Mouse (Mus musculus) T-cell, adult 2 months (primary cell): Measurements from ENCODE around the gene Rhbdl1.

ENCODE experiments used
- DNase-seq: peaks from one replicate; pipeline ENCODE4 v3.0.0; 2022; ENCODE audit warnings: low spot score

The Rhbdl1 gene

DNA sequence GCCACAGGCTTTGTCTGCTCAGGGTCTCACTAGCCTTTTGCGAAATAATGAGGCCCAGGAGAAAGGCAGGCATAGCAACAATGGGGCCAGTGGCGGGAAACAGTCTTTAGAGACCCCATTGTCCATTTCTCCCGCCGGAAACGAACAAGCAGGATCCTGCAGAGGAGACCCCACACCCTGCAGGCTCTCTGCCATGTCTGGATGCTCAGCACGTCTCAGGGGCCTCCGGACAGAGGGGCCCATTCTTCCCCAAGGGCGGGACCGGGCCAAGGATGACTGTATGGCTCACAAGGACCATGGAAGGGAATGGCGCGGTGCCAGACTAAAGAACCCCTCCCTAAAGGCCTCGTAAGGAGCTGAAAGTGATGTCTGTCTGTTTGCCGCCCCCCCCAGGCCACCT is 42.9 kb downstream of the Rhbdl1 start:
- no peak for DNase-seq

GRCm38 (mm10) chr17:25792615-25793014 is 44.5 kb downstream of the Rhbdl1 start, which contains the start of gene Fam173a:
Fam173a (minus strand) TSS chr17:25792901.
- DNase-seq: peak; percentile 83

DNA sequence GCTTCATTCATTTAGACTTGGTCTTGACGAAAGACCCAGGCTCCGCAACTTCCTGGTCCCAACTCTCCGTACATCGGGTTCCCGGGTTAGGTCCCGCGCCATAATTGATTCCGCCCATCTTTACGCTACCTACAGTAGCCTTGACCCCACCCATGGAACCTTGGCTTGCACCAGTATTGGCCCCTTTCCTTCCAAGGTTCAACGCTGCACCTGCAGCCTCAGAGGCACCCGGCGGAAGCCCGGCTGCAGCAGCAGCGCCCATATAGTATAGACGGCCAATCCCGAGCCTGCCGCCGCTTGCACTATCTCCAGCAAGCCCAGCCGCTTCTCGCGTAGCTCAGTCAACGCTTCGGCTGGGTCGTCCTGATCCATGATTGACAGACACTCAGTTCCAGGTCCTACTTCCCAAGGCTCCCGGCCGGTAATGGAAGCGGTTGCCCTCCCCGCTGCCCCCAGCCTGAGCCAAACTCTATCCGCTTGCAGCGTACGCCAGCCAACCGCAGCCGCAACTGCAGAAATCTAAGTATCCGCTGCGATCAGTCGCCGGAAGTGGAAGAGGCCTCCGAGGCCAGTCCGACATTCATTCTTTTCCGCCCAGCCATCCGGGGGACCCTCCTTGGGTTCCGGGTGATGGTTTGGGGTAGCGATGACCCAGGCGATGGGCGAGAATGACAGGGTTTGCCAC is 45.1 kb downstream of the Rhbdl1 start:
- peak; percentile 85 for DNase-seq

DNA sequence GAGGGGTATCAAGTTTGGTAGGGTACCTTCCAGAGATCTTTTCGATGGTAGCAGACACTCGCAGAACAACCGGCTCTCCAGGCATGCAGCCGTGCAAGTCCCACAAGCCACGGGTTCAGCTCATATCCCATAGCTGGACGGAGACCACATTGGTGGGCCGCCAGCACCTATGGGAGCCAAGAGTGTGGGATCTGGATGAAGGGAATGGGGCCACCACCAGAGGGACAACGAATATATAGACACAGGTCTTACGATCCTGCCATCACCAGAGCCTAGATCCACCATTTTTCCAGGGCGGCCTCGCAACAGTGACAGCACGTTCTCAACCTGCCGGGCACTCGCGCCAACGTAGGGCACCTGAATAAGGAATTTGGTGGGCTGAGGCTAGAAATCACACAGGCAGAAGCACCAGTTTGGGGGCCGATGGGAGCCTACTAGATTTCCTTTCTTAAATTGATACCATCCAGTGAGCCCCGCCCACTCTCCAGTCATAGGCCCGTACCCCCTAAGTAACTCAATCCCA is 45.7 kb downstream of the Rhbdl1 start:
- no peak for DNase-seq

DNA sequence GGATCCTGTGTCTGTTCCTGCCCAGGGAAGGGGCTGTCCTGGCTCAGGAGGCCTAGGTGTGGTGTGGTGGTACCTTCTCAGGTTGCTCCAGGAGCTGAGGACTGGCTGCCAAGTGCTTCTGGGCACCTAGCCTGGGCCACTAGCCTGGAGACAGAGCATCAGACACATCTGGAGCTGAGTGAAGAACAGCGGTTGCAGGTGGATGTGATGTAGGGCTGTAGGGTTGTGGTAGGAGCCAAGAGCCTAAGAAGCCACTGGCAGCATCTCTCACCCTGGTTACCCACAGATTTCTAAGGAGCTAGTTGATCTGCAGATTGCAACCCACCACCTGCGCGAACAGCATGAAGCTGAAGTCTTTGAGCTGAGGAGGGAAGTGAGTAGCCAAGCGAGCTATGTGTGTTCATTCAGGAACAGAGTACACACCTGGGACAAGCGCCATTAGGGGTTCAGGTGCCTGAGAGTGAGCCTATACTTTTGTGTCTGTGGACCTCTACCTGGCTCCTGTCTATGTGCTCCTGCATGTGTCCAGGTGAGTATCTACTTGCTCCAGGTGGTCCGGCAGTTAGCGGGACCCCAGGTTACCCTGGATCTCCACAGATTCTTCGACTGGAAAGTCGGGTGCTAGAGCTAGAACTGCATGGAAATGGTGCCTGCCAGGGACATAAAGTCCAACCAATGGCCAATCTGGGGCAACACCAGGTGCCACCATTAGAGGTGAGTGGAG is 50.2 kb downstream of the Rhbdl1 start:
- DNase-seq: no peak

DNA sequence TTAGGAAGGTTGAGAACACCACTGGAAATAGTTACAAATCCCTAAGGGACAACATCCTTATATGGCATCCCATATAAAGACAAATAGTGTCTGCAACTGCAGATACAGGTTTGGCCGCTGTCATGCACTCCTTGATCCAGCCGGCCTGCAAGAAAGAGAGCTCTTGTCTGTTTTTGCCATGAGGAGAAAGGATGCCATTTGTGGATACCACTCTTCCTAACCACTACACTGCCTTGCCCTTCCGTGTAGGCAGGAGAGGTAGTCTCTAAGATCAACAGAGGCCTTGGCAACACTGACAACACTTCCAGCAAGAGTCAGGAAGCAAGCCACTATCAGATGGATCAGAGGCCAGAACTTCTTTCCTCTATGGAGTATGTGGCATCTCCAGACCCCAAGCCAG is 50.8 kb downstream of the Rhbdl1 start, which contains the start of gene Ccdc78:
Gene Ccdc78 (plus strand): TSS at position 301 of the 400 bp plus-strand sequence.
- no peak for DNase-seq

- peak; percentile 92 for DNase-seq
These were observed 51.8 kb downstream of the Rhbdl1 start, which contains the start of gene Haghl for GRCm38 (mm10) chr17:25785281-25785745. Haghl (minus strand) TSS chr17:25785673.
